Mouse (Mus musculus): ENCODE data around the gene Dph3.
"Not testable (repeated sequence)": the region's sequence is repeated elsewhere in the genome, so short reads cannot be mapped to it uniquely, and the experiment has no call there.

The Dph3 gene

DNA sequence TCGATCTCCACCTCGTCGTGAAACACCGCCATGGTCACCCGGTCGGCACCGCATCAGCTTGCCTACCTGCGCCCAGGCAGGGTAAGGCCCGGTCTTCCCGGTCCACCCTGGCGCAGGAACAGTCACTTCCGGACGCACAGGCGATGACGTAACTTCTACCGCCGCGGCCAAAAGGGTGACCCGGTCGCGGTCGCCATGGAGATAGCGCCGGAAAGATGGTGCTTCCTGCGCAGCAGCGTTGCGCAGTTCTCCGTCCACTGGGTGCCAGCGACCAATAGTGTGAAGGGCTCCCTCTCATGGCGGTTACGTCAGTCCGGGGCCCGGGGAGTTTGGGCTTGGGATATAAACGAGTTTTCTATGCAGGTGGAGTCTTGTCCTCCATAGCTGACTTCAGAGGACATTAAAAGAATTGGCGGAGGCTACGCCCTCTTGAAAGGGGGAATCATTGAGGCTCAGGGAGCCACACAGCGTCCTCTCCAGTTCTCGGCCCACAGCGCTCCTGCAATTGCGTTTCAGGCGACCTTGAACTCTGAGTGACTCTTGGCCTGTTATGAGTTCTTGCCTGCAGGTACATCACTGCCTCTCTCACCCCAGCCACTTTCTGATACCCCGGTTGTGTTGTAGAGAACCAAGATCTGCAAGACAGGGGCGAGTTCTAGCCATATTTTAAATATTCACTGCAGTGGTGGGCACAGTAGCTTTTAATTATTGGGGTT, at the start of gene Dph3:
Gene Dph3, minus strand, starts transcription at position 244 of the 716 bp plus-strand sequence.
- DNase-seq = peak; percentile 98

DNA sequence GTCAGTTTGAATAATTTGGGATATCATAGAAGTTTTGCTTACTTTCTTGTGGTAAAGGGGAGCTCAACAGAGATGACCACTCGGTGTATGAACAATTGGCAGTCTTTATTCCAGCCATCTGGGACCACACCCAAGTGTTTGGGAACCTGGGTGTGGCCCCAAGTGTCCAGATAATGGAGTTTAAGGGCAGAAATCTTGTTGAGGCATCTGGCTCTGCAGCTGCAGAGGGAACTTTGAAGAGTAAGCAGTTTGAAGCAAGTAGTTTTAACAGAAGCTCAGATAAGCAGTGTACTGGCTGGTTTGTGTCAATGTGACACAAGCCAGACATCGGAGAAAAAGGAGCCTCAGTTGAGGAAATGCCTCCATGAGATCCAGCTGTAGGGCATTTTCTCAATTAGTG, 48.8 kb upstream of the Dph3 start:
- DNase-seq = no peak

DNA sequence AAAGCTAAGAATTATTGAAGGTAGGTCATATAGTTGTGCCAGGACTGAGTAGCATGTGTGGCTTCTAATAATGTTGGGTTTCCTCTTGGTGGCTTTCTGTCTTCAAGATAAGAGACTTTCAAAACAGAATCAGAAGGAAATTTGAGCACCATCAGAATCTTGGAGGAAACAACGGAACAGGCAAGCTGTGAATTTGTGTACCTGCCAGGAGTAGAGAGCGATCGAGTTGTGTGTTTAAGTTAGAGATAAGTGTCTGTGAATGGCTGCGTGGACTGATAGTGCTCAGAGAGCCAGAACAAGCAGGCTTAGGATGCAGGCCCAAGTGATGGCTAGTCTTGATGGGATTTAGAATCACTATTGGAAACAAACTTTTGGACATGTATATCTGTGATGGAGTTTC, 46.3 kb upstream of the Dph3 start:
- no peak for DNase-seq

DNA sequence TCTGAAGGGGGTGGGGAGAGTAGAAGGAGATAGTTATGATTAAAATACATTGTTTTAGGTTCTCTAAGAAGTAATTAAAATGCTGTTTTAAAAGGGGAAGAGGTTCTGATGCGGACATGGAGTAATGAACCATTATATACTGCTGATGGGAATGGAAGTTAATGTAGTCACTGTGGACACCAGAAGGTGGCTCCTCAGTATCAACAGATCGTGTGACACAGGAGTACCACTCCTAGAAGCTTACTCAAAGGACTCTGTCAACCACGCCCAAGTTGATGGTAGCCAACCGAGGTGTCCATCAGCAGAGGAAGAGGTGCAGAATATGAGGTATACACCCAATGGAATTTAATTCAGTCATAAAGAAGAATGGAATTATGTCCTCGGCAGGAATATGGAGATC, 42.9 kb upstream of the Dph3 start:
- no peak for DNase-seq

DNA sequence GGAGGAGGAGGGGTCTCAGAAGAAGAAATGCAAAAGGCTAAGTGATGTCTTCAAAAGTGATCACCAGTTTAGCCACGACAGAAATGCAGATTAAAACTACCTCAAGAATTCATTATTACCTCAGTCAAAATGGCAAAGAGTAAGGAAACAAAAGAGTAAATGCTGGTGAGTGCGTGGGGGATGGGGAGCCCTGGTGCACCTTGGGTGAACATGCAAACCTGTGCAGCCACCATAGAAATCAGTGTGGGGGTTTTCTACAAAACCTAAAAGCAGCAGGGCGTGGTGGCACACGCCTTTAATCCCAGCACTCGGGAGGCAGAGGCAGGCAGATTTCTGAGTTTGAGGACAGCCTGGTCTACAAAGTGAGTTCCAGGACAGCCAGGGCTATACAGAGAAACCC, 39.7 kb upstream of the Dph3 start:
- not testable (repeated sequence) for DNase-seq

DNA sequence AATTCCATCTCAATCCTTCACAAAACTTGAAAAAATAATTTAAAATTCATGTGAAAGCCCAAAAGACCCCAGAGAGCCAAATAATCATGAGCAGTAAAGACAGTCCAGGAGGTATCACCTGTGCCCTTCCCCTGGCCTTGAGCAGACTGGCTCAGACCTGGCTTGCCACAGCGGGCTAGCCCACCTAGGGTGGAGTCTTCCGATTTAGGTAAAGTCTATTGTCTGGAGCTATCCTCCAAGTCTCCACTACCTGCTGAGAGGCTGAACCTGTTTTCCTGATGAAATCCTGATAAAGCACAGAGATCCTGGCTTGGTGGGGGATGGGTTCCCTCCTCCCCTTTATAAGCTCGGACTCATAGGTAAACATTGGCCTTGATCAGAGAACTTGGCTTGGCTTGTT, 38.7 kb upstream of the Dph3 start:
- DNase-seq = no peak

DNA sequence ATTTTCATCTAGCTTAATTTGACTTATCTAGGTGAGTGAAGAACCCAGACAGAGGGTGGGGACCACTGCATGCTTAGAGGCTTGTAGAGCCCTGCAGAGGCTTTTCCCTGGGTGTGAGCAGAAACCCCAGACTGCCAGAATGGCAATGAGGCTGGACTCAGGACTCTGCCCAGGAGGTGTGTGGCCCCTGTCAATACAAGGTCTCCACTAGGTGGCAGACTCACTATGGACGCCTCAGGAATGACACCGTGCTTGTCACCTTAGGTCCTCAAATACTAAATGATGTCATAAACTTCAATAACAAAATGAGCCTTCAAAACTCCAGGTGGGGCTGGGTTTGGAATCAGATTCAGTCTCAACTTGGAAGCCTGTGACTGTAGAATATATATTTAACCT, 36.4 kb upstream of the Dph3 start:
- DNase-seq = peak; percentile 45

DNA sequence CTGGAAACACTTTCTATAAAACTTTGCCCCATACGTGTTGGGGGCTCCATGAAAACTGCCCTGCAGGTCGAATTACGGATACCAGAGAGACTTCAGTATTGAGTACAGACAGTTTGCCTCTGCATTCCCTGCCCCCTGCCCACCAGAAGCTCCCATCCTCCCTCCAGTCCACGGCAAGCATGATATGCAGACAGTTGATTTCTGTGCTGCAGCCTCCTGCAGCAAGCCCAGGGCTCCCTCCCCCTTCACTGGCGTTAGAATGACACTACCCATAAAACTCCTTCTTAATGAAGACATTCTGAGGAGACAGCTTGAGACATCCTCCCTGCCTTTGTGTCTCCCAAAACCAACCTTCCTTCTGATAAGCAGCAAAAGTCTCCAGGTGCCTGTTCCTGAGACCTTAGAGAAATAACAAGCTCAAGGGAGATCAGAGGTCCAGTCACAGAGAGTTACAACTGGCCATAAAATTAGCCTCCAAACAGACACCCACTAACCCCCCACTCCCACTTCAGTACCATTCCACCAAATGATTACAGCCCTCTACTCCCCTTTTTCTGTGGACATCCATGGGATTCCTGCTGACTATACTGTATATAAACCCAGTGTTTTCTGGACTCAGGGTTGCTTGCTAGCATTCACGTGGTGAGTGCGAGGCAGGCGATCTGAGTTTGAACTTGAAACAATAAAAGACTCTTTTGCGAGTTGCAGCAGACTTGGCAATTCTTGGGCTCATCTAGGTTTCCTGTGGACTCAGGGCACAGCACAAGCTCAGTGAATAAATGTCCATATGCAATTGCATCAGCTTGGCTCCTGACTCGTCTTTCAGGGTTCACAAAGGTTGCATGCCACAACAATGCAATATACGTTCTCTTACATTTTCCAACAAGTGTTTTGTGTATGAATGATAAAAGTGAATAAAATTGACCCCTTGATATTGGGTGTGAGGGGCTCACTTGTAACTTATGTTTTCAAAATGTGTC, 35.7 kb upstream of the Dph3 start:
- DNase-seq = no peak

DNA sequence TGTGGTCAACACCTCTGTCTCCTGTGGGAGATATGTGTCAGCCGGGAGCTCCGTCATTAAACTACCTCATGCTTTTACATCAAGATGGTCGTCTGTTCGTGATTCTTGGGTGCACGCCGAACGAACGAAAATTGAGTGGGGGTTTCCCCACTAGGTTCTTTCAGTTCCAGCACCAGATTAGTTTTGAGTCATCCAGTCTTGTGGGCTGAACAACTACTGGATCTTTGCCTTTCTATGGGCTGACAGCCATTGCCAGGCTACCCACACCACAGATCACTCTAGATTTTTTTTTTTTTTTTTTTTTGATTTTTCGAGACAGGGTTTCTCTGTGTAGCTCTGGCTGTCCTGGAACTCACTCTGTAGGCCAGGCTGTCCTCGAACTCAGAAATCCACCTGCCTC, 26.6 kb upstream of the Dph3 start:
- DNase-seq = not testable (repeated sequence)

DNA sequence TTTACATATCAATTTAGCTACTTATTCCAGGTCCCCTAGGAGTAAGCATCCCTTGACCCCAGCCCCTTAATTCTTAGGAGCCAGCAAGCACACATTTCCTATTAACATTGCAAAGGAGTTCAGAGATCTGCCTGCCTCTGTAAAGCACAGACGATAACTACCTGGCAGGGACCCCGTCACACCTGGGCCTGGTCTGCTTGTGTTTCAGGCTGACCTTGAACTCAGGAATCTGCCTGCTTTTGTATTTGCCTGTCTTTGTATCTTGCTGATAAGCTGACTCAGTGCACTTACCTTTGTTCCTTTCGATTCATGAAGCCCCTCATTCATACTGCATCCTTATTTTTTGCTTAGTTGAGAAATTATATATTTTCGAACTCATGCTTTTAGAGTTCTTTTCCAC, 21.4 kb upstream of the Dph3 start:
- no peak for DNase-seq

DNA sequence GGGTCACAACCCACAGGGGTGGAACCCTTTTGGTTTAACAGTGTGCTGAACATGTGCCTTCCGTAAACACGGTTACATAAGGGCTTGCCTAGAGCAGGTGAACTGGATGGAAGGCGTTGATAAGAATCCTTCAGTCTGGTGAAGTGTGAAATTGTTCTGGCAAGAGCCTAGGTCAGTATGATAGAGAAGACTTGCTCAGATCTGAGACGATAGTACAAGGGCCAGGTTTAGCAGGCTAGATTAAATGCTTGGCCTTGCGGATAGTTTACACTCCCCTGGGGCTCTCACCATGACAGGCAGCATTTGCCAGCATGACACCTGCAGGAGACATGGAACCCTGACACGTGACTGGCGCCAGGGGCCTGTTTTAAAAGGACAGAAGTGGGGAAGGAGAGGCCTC, 20.1 kb upstream of the Dph3 start:
- DNase-seq = no peak

DNA sequence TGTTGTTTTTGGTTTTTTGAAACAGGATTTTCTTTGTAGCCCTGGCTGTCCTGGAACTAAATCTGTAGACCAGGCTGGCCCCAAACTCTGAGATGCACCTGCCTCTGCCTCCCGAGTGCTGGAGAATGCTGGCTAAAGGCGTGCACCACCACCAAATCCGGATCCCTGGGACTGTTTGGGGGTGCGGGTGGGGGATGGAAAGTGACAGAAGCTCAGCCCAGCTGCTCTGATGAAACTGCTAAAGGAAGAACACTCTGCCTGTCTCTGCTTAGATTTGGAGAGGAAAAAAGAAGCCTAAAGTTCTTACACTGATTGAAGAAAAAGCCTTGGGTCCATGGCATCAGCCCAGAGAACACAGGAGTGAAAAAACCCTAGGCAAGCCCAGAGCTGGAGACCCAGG, 18.0 kb upstream of the Dph3 start:
- no peak for DNase-seq

DNA sequence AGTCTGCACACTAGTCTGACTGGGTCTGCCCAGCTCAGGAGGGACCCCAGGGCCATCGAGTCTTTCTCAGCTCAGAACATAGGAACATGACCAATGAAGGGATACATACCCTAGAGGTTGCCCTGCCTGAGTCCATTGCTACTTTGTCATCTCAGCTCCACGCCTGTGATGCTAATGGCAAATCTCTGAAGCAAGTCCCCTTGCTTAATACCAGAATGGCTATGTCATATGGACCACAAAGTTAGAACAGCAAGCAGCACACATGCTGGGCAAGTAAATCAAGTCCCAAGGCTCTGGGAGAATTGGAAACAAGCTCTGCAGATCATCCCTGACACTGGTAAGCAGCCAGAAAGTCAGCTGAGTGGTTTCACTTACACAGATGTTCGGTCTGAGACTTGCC, 13.4 kb upstream of the Dph3 start:
- DNase-seq = no peak

DNA sequence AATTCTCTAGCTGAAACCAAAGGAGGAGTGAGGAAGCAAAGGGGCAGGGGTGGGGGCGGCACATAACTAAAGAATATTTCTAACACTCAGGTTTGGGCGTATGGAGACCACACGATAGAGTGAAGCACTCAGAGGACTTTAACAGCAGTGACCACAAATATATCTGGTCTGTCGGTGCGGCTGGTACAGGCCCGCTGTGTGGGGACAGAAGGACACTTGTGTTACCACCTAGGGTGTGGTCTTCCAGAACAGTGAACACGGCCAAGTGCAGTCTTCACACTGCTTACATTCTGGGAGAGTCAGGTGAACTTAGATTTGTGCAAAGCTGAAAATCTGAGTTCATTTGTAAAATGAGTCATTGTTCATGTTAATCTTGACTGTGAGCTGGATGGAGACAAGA, 12.2 kb upstream of the Dph3 start:
- DNase-seq = no peak

DNA sequence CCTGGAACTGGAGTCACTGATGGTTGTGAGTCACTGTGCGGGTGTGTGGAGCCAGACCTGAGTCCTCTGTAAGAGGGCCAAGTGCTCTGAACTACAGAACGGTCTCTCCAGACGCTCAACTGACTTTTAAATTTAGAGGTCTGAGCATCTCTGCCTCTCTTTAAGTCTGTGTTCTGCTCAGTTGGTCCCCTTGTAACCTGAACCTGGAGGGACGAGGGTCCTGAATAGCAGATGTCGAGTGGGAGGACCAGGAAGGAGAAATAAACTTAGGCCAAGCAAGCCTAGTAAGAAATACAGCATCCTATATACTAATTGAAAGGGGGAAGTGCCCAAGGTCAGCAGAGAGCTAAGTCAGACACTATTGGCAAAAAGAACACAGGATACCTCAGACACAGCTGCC, 11.2 kb upstream of the Dph3 start:
- no peak for DNase-seq

DNA sequence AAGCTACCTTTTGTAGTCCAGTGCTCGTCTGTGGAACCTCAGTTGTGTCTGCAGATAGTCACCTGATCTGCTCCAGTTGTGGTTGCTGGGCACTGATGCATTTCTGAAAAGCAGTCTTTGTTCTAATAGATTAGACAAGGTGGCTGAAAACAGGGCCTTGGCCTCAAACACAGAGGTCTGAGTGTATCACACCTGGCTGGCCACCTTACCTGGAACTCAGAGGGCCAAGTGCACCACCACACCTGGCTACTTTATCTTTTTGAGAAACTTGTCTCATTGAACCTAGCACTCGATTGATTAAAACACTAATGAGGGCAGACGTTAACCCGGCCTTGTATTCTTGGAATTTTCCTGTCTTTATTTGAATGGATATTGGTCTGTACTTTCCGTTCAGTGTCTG, 10.1 kb upstream of the Dph3 start:
- DNase-seq = no peak

DNA sequence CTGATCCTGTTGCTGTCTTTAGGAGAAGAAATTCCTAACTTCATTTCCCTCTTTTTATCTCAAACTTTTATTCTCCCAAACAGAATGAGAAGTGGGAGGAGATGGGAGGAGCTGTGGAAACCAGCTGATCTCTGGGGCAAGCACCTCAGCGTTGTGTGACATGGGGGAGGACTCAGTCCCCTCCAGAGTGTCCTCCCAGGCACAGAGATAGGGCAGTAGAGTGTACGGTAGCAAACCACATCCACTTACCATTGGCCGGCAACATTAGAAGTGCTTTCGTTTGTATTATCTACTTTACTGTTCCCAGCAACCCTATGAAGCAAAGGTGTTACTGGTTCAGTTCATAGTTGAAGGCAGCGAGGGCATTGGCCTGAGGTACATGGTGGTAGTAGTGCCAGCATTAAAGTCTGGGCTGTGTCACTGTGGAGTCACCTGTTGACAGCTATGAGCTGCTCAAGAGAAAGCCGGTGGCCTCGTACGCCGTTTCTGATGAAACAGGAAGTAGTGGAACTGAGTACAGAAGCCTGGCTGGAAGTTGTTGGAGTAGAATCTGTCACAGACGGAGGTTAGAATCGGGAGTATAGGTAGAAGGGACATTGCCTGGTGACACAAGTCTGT, 8.1 kb upstream of the Dph3 start:
- no peak for DNase-seq

DNA sequence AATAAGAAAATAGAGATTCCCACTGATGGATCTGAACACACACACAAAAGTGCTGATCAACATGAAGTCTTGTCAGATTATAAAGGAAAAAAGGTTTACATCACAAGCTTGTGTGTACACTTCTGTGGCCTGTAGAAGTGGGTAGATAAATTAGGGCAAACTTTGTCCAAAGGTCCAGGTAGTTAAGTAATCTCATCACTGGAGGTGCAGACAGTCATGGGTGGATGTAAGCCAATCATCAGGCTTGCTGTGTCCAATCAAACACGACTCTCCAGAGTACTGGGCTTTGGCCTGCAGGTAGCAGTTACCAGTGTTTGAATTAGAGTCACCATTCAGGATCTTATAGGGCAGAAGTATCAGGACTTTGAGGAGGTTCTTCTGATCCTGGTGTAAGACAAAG, 7.5 kb upstream of the Dph3 start:
- DNase-seq = no peak

DNA sequence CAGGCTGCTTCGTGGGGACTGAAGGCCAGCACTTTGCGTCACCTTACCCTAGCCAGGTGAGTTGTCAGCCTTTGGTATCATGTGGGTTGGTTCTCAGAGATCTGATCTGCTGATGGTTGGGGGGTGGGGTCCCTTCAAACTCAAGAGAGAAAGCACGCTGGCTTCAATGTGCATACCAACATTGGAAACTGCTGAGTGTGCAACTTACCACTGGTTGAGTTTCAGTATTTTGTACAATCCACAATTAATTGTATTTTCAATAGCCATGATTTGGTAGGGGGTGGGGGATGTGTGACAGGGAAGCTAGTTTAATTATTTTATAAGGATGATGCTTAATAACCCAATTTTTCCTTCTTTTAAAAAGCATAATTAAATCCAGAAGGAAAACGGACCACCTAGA, 6.2 kb upstream of the Dph3 start:
- DNase-seq = no peak

DNA sequence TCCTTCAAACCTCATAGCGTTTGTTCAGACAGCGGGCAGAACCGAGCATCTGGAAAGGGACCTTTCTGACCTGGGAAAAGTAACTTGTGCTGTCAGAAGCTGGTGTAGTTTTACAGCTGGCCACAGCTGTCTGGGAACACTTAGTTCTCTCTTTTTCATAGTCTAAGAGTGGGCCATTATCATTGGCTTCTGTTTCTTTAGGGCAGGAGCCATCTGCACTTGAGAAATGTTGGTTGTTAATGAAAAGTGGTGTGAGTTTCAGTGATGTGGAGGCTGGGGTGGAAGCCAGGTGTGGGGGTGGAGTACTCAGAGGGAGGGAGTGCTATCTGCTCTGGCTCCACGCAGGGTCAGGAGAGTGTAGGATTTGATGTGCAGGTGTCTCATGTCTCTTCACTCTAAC, 5.6 kb upstream of the Dph3 start:
- peak; percentile 58 for DNase-seq

DNA sequence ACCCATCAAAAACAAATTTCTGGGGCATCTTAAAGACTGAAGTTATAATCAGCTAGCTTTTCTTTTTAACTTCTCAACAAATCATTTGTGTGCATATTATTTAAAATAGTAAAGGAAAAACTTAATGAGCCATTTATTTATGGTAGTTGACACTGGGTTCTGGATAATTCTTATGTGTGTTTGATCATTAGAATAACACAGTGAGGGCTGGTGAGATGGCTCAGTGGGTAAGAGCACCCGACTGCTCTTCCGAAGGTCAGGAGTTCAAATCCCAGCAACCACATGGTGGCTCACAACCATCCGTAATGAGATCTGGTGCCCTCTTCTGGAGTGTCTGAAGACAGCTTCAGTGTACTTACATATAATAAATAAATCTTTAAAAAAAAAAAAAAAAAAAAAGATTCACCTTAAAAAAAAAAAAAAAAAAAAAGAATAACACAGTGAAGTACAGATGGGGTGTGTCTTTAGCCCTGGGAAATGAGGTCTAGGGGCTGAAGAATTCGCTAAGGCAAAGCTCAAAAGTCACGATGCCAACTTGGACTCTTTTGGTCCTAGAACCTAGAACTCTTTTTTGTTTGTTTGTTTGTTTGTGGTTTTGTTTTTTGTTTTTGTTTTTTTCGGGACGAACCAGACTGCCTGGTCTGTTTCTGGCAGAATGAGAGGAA, 2.2 kb upstream of the Dph3 start:
- DNase-seq = not testable (repeated sequence)

DNA sequence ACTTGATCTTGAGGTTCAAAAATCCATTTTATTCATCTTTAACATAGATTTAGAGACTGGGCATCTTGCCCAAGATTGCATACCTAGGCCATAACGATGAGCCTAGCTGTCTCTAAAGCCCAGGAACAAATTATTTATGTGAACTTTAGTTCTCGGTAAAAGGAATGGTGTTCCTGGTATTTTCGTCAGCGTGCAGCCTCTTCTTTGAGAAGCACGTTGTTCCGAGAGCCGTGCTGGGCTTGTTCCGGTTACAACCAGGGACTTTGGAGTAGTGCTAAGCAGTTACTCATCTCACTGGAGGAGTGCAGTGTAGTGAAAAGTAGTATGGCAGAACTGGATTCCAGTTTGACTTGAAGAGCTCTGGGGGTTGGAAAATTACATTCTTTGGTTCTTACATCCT, 697 bp upstream of the Dph3 start:
- DNase-seq = peak; percentile 23

DNA sequence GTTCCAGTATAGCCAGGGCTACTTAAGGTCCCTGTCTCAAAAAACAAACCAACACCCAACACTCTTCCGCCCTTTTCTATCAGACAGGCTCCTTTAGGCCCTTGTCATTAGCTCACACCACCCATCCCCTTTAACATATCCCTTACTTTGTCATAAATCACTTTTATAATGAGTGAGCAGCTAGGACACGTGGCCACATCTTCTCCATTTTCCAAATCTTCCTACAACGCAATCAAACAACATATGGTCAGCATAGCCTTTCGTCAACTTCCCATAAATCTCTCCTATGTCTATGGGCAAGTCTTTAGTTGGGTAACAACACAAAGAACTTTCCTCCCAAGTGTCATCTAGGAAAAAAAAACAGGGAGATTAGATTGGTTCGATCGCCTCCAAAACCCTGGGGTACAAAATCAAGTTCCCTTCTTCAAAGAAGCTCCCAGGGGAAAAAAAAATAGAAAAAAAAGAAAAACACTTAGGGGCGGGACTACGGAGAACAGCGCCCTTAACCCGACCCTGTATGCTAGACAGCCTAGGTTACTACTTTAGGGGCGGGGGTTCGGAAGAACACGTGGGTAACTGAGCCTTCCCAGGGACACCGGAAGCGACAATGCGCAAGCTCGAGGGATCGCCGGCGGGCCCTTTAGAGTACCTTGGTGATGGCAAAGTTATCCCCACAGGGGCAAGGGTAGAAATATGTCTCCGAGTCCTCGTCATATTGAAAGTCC, 606 bp downstream of the Dph3 start, which contains the start of gene Oxnad1:
Gene Oxnad1, plus strand, starts transcription at position 614 of the 725 bp plus-strand sequence.
- DNase-seq = peak; percentile 94

Measured in embryo, embryonic 11 days (tissue).